Mouse (Mus musculus): ENCODE results near the gene Henmt1. TPM values are rescaled to one million over a fixed set of nuclear protein-coding genes. Genes with fewer than 3 reads are reported as not detected.

The Henmt1 gene
- polyA plus RNA-seq (2016; fragmentation: Nextera tagmentation; extraction: Ambion mirVana): 0.11 and 0.14 TPM in 2 replicates

DNA sequence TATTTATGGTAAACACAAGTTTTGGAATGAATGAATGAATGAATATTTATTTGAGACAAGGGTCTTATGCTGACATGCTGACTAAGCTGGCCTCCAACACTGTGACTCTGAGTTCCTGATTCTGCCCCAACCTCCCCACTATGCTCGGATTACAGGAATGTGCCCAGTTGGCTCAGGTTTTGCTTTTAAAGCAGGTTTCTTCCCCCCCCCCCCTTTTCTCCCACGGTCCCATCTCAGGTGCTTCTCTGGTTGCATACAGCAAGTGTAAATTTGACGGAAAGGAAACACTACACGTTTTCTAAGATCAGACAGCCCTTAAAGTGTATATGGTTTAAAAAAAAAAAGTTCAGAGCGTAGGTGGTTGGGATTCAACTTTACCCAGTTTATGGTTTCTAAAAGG lies at the start of gene Henmt1:
Henmt1 (plus strand) TSS at position 301 of the 400 bp plus-strand sequence.
- no peaks in the 10 kb centered on the region for H3K36me3 ChIP-seq
- 73% methylated on average over 5 of the region's 5 CpGs for WGBS (ENCODE audit: insufficient replicate concordance)
- H3K9ac ChIP-seq: no peak within 1 kb of the TSS
- no peak for ATAC-seq
- H3K27ac ChIP-seq: no peak within 1 kb of the TSS
- H3K9me3 ChIP-seq (replicated peaks): no peaks in the 10 kb centered on the region
- peaks cover 22% of the 10 kb centered on the region for H3K27me3 ChIP-seq (replicated peaks)
- peak within 1 kb of the TSS; percentile 33 for H3K4me3 ChIP-seq
- H3K4me1 ChIP-seq: peaks cover 6% of the 10 kb centered on the region
- H3K4me2 ChIP-seq: peak within 1 kb of the TSS; percentile 66

DNA sequence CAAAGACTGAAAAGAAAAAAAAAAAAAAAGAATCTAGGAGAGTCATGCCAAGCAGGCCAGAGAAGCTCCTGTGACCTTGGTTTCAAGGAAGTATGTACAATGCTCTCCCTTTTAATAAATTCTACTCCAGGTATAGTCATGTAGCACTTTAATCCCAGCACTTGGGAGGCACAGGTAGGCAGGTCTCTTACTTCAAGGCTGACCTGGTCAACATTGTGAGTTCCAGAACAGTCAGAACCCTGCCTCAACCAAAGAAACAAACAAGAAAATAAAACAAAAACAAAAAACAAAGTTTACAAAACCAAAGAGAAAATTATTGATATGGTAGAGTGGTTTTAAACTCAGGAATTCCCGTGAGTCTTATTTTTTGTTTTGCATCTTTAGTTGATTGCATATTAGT lies 49.8 kb upstream of the Henmt1 start, which contains the start of gene Fndc7:
Fndc7 (minus strand) TSS at position 101 of the 400 bp plus-strand sequence.
- 82% methylated on average over 1 of the region's 1 CpGs for WGBS (ENCODE audit: insufficient replicate concordance)
- Histone ChIP-seq H3K36me3 (no peaks in the 10 kb centered on the region), H3K4me3 (no peak within 1 kb of the TSS), H3K4me2 (no peak within 1 kb of the TSS), H3K4me1 (peaks cover 25% of the 10 kb centered on the region), H3K9me3 (replicated peaks) (no peaks in the 10 kb centered on the region), H3K27ac (no peak within 1 kb of the TSS), H3K27me3 (replicated peaks) (no peaks in the 10 kb centered on the region), H3K9ac (no peak within 1 kb of the TSS)
- no peak for ATAC-seq

DNA sequence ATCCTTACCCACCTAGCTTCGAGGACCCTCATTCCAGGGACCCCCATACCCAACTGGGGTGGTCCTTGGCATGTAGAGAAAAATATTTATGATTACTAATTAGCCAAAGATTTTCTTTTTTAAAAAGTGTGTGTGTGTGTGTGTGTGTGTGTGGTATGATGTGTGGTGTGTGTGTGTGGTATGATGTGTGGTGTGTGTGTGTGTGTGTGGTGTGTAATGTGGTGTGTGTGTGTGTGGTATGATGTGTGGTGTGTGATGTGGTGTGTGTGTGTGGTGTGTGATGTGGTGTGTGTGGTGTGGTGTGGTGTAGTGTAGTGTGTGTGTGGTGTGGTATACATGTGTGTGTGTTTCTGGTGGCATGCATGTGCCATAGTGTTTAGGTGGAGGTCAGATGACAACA lies 47.6 kb upstream of the Henmt1 start:
- 0 out of 2 replicates have a peak, but pooled peaks cover 3% of the 10 kb centered on the region for H3K4me1 ChIP-seq
- no peaks in the 10 kb centered on the region for H3K9me3 ChIP-seq (replicated peaks)
- no peak for ATAC-seq
- 69% methylated on average over 1 of the region's 1 CpGs for WGBS (ENCODE audit: insufficient replicate concordance)
- no peak overlapping the region for H3K4me3 ChIP-seq
- H3K27ac ChIP-seq: no peak overlapping the region
- H3K9ac ChIP-seq: no peak overlapping the region
- no peaks in the 10 kb centered on the region for H3K27me3 ChIP-seq (replicated peaks)
- H3K4me2 ChIP-seq: no peak overlapping the region
- H3K36me3 ChIP-seq: no peaks in the 10 kb centered on the region

DNA sequence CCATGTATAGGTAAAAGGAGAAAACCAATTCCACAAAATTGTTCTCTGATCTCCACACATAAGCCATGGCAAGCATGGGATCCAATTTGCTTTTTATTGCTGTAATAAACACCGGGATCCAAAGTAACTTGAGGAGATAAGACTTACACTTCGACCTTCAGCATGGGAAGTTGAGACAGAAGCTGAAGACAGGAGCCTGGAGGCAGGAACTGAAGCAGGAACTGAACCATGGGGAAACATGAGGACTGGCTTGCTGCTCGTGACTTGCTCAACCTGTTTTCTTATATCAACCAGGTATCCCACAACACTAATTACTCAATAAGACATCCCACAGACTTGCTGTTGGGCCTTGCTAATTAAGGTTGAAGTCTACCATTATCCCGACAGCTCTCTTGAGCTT lies 46.8 kb upstream of the Henmt1 start:
- no peak for ATAC-seq
- no peaks in the 10 kb centered on the region for H3K4me1 ChIP-seq
- H3K4me3 ChIP-seq: no peak overlapping the region
- no peaks in the 10 kb centered on the region for H3K9me3 ChIP-seq (replicated peaks)
- H3K27me3 ChIP-seq (replicated peaks): no peaks in the 10 kb centered on the region
- no peaks in the 10 kb centered on the region for H3K36me3 ChIP-seq
- no peak overlapping the region for H3K4me2 ChIP-seq
- WGBS (ENCODE audit: insufficient replicate concordance): 60% methylated on average over 4 of the region's 4 CpGs
- no peak overlapping the region for H3K9ac ChIP-seq
- no peak overlapping the region for H3K27ac ChIP-seq

DNA sequence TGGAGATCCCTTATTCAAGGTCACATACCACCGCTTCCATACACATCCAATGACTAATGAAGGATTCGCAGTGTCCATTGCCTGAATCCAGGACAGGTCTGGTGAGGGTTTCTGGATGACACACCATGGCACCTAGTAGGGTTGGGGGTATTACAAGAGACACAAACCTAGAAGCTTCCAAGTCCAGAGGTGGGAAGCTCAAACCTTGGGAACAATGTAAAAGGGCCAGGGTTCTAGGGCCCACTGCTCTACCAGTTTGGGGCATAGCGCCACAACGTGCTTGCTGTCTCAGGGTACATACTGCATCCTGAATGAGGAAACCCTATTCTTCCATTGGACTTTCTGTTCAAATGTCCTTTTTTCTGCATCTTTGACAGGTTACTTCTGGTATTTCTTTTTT lies 41.0 kb upstream of the Henmt1 start:
- 88% methylated on average over 4 of the region's 4 CpGs for WGBS (ENCODE audit: insufficient replicate concordance)
- H3K9me3 ChIP-seq (replicated peaks): no peaks in the 10 kb centered on the region
- peaks cover 8% of the 10 kb centered on the region for H3K4me1 ChIP-seq
- no peak overlapping the region for H3K27ac ChIP-seq
- H3K9ac ChIP-seq: no peak overlapping the region
- no peak overlapping the region for H3K4me2 ChIP-seq
- no peak for ATAC-seq
- no peaks in the 10 kb centered on the region for H3K27me3 ChIP-seq (replicated peaks)
- peaks cover 28% of the 10 kb centered on the region for H3K36me3 ChIP-seq
- H3K4me3 ChIP-seq: no peak overlapping the region

DNA sequence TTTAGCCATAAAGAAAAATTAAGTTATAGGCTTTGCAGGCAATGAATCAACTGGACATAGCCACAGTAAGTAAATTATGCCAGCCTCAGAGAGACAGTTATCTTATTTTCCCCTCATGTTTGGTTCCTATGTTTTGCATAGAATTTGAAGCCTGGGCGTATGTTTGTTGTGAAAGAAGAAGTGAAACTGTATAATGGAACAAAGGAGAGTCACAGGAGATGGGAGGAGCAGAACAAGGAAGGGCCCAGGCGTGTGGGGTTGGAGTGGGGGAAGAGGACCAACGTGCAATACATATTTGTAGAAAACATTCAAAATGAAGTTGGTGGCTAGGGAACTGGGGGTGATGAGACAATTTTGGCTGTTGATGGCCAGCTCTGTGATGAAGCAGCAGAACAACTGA lies 39.5 kb upstream of the Henmt1 start:
- no peak overlapping the region for H3K27ac ChIP-seq
- WGBS (ENCODE audit: insufficient replicate concordance): 66% methylated on average over 3 of the region's 3 CpGs
- ATAC-seq: no peak

DNA sequence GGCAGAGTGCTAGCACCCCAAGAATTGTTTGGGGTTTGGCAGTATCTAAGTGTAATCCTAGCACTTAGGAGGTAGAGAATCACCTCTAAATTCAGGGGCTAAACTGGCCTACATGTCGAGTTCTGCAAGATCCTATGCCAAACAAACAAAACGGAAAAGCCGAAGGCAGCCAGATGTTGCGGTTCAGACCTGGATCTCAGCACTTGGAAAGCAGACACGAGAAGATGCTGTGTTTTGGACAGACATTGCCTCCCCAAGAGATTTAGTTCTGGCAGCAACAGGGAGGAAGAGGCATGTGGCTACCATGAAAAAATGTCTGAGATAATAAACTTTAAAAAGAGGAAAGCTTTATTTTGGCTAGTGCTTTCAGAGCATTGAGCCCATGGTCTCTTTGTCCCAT lies 39.0 kb upstream of the Henmt1 start:
- Histone ChIP-seq H3K9ac (no peak overlapping the region), H3K4me1 (peaks cover 16% of the 10 kb centered on the region), H3K4me2 (no peak overlapping the region), H3K36me3 (peaks cover 48% of the 10 kb centered on the region), H3K27me3 (replicated peaks) (no peaks in the 10 kb centered on the region), H3K4me3 (no peak overlapping the region), H3K27ac (0 out of 2 replicates have a peak overlapping the region, but pooled peaks have one; percentile 7), H3K9me3 (replicated peaks) (no peaks in the 10 kb centered on the region)
- 80% methylated on average over 5 of the region's 5 CpGs for WGBS (ENCODE audit: insufficient replicate concordance)
- ATAC-seq: no peak

More for the DNA sequence above, 39.5 kb upstream of the Henmt1 start:
- peaks cover 16% of the 10 kb centered on the region for H3K4me1 ChIP-seq
- H3K9ac ChIP-seq: no peak overlapping the region
- H3K36me3 ChIP-seq: peaks cover 43% of the 10 kb centered on the region
- no peak overlapping the region for H3K4me3 ChIP-seq
- no peak overlapping the region for H3K4me2 ChIP-seq
- H3K9me3 ChIP-seq (replicated peaks): no peaks in the 10 kb centered on the region
- no peaks in the 10 kb centered on the region for H3K27me3 ChIP-seq (replicated peaks)

DNA sequence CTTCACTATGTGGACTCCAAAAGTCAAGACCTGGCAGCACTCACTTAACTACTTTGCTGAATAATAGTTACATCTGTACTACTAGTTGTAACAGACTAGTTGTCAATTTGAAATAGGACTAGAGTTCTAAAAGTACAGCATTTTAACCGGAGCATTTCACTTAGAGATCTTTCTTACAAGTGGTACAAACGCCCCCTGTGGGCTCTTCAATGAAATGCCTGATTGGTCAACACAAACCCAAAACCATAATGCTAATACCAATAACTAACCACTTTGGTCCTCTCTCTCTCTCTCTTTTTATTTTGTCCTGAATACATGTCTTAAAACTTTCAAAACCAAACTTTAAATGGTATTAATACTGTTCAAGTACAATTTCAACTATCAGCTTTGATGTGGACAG lies 37.6 kb upstream of the Henmt1 start:
- no peaks in the 10 kb centered on the region for H3K27me3 ChIP-seq (replicated peaks)
- 39% methylated on average over 2 of the region's 2 CpGs for WGBS (ENCODE audit: insufficient replicate concordance)
- H3K9me3 ChIP-seq (replicated peaks): no peaks in the 10 kb centered on the region
- peaks cover 61% of the 10 kb centered on the region for H3K36me3 ChIP-seq
- H3K4me1 ChIP-seq: peaks cover 16% of the 10 kb centered on the region
- H3K4me2 ChIP-seq: no peak overlapping the region
- no peak overlapping the region for H3K4me3 ChIP-seq
- no peak overlapping the region for H3K9ac ChIP-seq
- no peak for ATAC-seq
- H3K27ac ChIP-seq: no peak overlapping the region

DNA sequence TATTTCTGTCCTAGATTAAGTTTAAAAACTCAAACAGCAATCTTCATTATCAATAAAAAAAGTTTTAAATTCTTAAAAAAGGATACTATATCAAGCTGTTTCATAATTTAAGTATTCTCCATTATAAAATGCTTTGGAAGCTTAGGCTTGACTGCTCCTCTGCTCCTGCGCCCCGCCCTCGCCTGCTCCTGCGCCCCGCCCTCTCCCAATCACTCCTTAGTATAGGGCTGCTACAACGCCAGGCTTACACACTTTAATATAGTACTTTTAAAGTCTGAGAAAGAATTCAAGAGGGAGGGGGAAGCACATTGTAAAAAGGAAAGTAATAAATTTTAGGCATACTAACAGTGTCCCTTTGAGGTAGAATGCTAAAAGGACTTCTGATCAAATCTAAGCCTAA lies 36.7 kb upstream of the Henmt1 start:
- H3K4me2 ChIP-seq: no peak overlapping the region
- no peak overlapping the region for H3K9ac ChIP-seq
- H3K4me1 ChIP-seq: peaks cover 16% of the 10 kb centered on the region
- peak; percentile 61; the same call in 1 of the 2 replicates for ATAC-seq
- H3K27me3 ChIP-seq (replicated peaks): no peaks in the 10 kb centered on the region
- H3K36me3 ChIP-seq: peaks cover 70% of the 10 kb centered on the region
- H3K9me3 ChIP-seq (replicated peaks): no peaks in the 10 kb centered on the region
- no peak overlapping the region for H3K4me3 ChIP-seq
- WGBS (ENCODE audit: insufficient replicate concordance): 74% methylated on average over 6 of the region's 6 CpGs
- H3K27ac ChIP-seq: no peak overlapping the region

DNA sequence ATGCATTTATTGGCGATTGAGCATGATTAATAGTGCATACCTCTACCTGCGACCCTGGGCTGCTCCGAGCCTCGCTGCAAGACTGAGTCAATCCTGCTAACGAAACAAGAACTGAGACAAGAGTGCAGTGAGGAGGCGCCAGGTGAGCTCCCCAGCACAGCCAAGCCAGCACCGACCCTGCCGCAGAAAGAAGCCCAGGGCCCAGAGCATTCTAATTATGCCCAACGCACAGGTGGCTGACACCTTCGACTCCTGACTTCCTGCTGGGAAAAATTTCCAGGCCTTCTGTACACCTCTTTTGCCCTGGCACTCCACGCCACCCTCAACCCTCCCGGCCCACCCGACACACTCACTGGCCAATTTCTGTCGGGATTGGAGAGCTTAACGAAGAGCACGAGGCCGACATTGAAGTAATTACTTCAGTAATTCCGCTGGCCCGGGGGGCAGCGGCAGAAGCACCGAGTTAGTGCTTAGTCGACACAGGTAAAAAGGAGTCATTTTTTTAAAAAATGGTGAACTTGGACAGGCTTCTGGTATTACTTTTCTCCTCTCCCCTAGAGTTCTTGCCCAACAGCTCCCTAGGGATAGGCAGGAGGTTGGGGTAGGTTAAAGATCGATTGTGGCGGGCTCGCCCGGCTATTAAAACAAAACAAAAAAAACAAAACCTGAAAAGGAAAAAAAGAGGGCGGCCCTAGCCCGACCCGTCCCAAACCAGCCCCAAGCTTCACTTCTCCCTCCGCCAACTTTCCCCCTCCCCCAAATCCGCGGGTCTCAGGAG lies 29.2 kb upstream of the Henmt1 start:
- peak overlapping the region; percentile 96 for H3K4me3 ChIP-seq
- H3K36me3 ChIP-seq: peaks cover 34% of the 10 kb centered on the region
- WGBS (ENCODE audit: insufficient replicate concordance): under 1% methylated on average over 32 of the region's 32 CpGs
- no peaks in the 10 kb centered on the region for H3K27me3 ChIP-seq (replicated peaks)
- peak overlapping the region; percentile 88 for H3K4me2 ChIP-seq
- H3K9ac ChIP-seq: peak overlapping the region; percentile 96
- H3K9me3 ChIP-seq (replicated peaks): no peaks in the 10 kb centered on the region
- H3K27ac ChIP-seq: peak overlapping the region; percentile 95
- H3K4me1 ChIP-seq: peaks cover 32% of the 10 kb centered on the region
- no peak for ATAC-seq

DNA sequence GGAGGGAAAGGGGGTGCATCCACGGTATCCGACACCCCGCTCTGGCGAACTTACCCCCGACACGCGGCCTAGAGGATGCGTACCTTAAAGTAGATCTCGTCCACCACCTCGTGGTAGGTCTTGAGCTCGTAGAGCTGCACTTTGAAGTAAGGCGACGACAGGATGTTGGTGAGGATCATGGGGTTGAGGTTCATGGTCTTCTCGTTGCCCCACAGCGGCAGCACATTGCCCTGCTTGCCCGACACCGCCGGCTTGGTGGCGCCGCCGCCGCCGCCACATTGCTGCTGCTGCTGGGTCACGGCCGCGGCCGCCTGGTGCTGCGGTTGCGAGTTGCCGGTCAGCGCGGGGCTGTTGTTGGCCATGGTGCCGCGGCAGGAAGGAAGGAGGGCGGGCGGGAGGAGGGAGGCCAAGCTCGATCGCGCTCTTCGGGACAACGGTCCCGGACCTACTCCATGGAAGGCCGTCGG lies 28.6 kb upstream of the Henmt1 start:
- WGBS (ENCODE audit: insufficient replicate concordance): under 1% methylated on average over 42 of the region's 44 CpGs
- H3K36me3 ChIP-seq: peaks cover 28% of the 10 kb centered on the region
- no peaks in the 10 kb centered on the region for H3K9me3 ChIP-seq (replicated peaks)
- peaks cover 33% of the 10 kb centered on the region for H3K4me1 ChIP-seq
- H3K27me3 ChIP-seq (replicated peaks): no peaks in the 10 kb centered on the region
- peak overlapping the region; percentile 96 for H3K9ac ChIP-seq
- H3K27ac ChIP-seq: peak overlapping the region; percentile 95
- peak overlapping the region; percentile 96 for H3K4me3 ChIP-seq
- ATAC-seq: peak; percentile 85
- H3K4me2 ChIP-seq: peak overlapping the region; percentile 88

DNA sequence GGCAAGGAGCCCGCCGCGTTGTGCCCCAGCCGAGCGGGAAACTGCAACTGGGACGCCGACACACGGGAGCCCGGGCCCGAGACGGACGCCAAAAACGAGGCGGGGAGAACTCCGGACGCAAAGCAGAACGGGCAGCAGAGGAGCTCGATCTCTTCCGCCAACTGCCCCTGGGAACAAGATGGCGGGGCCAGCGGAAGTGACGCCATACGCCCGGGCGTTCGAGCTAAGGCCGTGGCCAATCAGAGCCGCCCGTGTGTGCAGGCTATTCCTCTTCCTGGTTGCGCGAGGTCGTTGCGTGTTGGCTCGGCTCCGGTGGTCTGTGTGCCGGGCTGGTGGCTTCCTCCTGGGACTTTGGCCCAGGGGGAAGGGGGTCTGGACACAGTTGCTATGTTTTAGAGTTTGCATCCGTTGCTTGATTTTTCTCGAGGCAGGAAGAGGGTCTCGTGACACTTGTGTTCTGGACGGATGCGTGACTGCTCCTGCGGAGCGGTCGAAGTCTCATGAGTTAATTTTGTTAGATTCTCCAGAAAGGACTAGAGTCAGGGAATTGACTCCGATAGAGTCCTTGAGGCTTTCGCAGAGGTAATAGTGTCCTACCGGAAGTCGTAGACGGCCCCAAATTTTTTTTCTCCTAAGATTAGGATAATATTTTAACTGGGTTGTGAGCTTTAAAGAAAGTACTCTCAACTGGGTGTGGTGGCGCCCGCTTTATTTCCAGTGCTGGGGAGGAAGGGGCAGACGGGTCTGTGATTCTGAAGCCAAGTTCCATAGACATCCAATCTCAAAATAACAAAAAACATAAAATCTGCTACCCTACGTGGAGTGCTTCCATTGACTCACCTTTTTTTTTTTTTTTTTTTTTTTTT lies 27.9 kb upstream of the Henmt1 start, which contains the start of gene Prpf38b:
Prpf38b (minus strand) TSS at position 180 of the 866 bp plus-strand sequence.
- Histone ChIP-seq H3K9ac (peak within 1 kb of the TSS; percentile 96), H3K4me3 (peak within 1 kb of the TSS; percentile 96), H3K4me2 (peak within 1 kb of the TSS; percentile 88), H3K36me3 (peaks cover 22% of the 10 kb centered on the region), H3K9me3 (replicated peaks) (no peaks in the 10 kb centered on the region), H3K4me1 (peaks cover 40% of the 10 kb centered on the region), H3K27me3 (replicated peaks) (no peaks in the 10 kb centered on the region), H3K27ac (peak within 1 kb of the TSS; percentile 95)
- whole genome bisulfite sequencing (ENCODE audit: insufficient replicate concordance): under 1% methylated on average over 53 of the region's 53 CpGs
- ATAC-seq: peak; percentile 97
